Mouse (Mus musculus): ENCODE measurements around the gene Slc18b1. TPM values are rescaled to one million over a fixed set of nuclear protein-coding genes. Genes with fewer than 3 reads are reported as not detected.

Slc18b1 gene
- polyA plus RNA-seq (2012; rRNA removed) = 4.8 and 7.0 TPM in 2 replicates

DNA sequence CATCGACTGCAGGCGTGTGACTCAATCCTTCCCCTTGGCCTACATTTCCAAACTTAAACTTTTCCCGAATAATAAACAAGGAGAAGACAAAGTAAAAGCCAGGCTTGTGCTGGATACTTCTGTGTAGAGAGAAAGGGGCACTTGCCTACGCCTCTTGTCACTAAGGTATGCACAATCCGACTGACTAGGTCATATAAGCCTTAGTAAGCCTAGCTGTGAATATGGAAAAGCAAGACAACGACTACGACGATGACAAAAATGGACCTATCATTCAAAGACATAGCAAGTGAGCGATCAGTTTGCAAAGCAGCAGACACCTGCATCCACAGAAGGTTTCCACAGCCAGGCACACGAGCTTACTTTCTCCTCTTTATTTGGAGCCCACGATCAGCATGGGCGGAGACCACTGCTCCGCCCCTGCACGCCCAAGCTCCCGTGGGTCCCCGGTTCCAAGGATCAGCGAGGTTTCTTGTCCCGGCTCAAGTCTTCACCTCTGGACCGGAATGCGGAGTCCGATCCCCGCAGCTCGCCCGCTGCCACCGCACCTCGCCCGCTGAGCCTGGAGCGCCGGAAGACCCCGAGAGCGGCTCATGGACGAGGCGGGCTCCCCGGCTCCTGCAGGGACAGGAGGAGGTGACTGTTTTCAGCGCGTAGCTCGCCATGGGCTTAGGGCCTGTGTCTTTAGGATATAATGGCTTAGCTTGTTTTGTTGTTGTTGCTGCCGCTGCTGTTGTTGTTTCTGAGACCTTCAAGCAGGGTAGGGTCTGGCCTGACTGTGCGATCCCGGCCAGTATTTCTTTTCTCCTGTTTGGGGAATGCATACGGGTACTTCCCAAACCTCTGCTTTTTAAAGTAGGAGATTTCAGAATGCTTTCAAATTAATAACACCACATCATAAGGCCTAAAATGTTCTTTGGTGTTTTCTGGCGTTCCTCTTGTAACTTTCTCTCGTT, at the start of gene Slc18b1:
Gene Slc18b1 (plus strand): TSS at position 436 of the 953 bp plus-strand sequence.

DNA sequence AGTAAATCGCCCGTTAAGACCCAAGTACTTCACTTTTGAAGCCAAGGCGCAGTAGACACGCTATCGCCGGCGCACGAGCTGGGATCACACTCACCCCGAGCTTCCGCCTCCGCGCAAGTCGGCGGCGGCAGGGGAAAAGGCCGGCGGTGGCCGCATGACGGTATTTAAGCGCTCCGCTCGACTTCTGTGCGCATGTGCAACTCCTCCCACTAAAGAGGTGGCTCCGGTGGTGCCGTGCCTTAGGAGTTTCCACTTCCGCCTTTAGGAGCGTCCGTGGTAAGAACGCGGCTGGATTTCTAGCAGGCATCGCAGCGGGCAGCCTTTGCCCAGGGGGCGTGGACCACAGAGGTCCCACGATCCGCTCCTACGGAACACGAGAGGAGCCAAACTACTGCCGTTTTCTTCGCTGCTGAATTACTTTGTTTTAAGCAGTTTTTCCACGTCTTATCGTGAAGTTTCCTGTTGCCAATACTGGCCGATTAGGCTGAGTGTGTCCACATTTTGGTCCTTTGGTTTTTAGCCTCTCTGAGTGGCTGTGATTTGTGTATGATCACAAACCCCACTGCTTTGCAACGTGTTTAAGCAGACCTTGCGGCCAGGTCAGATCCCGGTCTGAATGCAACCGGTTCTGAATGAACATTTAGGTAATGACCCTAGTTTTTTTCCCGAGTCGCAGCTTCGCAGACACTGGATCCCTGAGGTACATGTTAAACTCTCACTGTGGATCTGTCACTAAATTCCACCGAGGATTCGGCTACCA, 9.5 kb upstream of the Slc18b1 start, which contains the start of gene Rps12:
Gene Rps12 (minus strand): TSS at position 214 of the 760 bp plus-strand sequence.

DNA sequence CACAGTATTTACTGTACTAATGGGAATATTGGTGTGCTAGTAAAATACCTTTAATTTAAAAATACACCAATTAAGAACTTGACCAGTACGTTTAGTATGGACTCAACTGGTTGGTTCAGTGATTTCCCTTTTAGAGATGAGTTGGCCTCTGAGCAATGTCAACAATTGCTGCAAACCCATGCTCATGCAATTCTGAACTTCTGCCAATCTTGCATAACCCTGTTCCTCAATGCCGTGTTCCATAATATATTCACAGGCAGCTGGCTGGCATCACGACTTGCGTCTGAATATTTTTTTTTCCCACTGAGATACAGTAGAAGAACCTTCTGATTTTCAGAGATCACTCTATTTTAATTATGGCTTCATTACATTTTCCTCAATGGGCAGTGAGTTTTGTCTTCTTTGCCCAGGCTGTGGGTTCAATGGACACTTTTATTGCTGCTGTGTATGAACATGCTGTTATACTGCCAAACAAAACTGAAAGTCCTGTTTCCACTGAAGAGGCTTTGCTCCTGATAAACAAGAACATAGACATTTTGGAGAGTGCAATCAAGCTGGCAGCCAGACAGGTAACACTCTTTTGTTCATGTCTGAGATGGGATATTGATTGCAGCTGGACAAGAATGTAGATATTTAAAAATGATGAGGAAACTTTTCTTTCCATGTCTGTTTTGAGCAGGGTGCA, 54.6 kb downstream of the Slc18b1 start, which contains the start of gene Vnn3:
Gene Vnn3 (plus strand): TSS at position 235 of the 685 bp plus-strand sequence.

Other genes starting within 250 kb of the Slc18b1 start
- gene Rps12, start 9.7 kb upstream of the Slc18b1 start, polyA plus RNA-seq (2012; rRNA removed) = 723 and 914 TPM in 2 replicates
- 0.03 TPM in 1 of 2 replicates, not detected in the other for gene Vnn3, start 54.5 kb downstream of the Slc18b1 start, polyA plus RNA-seq (2012; rRNA removed)
- 0.37 and 0.80 TPM in 2 replicates for gene Vnn1, start 97.7 kb downstream of the Slc18b1 start, polyA plus RNA-seq (2012; rRNA removed)
- 0.09 TPM in 1 of 2 replicates, not detected in the other for gene Taar1, start 123.4 kb downstream of the Slc18b1 start, polyA plus RNA-seq (2012; rRNA removed)
- not detected in 2 replicates for gene Taar2, start 141.6 kb downstream of the Slc18b1 start, polyA plus RNA-seq (2012; rRNA removed)
- not detected in 2 replicates for gene Taar3, start 152.6 kb downstream of the Slc18b1 start, polyA plus RNA-seq (2012; rRNA removed)
- gene Taar4, start 163.5 kb downstream of the Slc18b1 start, polyA plus RNA-seq (2012; rRNA removed) = not detected in 2 replicates
- gene Taar5, start 173.7 kb downstream of the Slc18b1 start, polyA plus RNA-seq (2012; rRNA removed) = not detected in 2 replicates
- not detected in 2 replicates for gene Taar6, start 188.7 kb downstream of the Slc18b1 start, polyA plus RNA-seq (2012; rRNA removed)
- not detected in 2 replicates for gene Taar7a, start 196.5 kb downstream of the Slc18b1 start, polyA plus RNA-seq (2012; rRNA removed)
- gene Taar7b, start 203.0 kb downstream of the Slc18b1 start, polyA plus RNA-seq (2012; rRNA removed) = not detected in 2 replicates
- gene Taar7d, start 230.2 kb downstream of the Slc18b1 start, polyA plus RNA-seq (2012; rRNA removed) = not detected in 2 replicates
- not detected in 2 replicates for gene Taar7e, start 240.6 kb downstream of the Slc18b1 start, polyA plus RNA-seq (2012; rRNA removed)

Measured in stomach, adult 2 months (tissue).